Mouse (Mus musculus) midbrain, embryonic 11.5 days (tissue): Measurements from ENCODE around the gene Dgki. TPM values are rescaled to one million over a fixed set of nuclear protein-coding genes. Genes with fewer than 3 reads are reported as not detected.

ENCODE experiments used
- ATAC-seq: fragments of 200-750 bp; cut with Nextera tagmentation; 2 replicates; pipeline ENCODE4 v1.8.0; 2017; ENCODE audit warnings: moderate TSS enrichment, moderate library complexity; ENCODE audit not compliant: low FRiP score
- DNase-seq: peaks from one replicate; pipeline ENCODE4 v3.0.0; 2015; ENCODE audit warnings: low spot score; ENCODE audit errors: missing footprints
- H3K27ac ChIP-seq: fragments of 300-500 bp; sonication (generic); 2 replicates; pipeline ENCODE4 v1.5.1; 2014; ENCODE audit warnings: low read depth, low read length
- H3K27me3 ChIP-seq: fragments of 300-500 bp; sonication (generic); 2 replicates; pipeline ENCODE4 v1.6.1; 2014; ENCODE audit warnings: mild to moderate bottlenecking, low read length, moderate library complexity, mixed read lengths; ENCODE audit not compliant: control insufficient read depth, insufficient read depth
- H3K36me3 ChIP-seq: fragments of 300-500 bp; sonication (generic); 2 replicates; pipeline ENCODE4 v1.6.1; 2014; ENCODE audit warnings: mild to moderate bottlenecking, low read length, moderate library complexity, mixed read lengths; ENCODE audit not compliant: control insufficient read depth, insufficient read depth
- H3K4me1 ChIP-seq: fragments of 300-500 bp; sonication (generic); 2 replicates; pipeline ENCODE4 v1.6.1; 2014; ENCODE audit warnings: low read length; ENCODE audit not compliant: control insufficient read depth, insufficient read depth
- H3K4me2 ChIP-seq: fragments of 300-500 bp; sonication (generic); 2 replicates; pipeline ENCODE4 v1.6.1; 2014; ENCODE audit warnings: mild to moderate bottlenecking, moderate library complexity
- H3K4me3 ChIP-seq: fragments of 300-500 bp; sonication (generic); 2 replicates; pipeline ENCODE4 v1.5.1; 2014; ENCODE audit warnings: low read depth, low read length
- H3K9ac ChIP-seq: fragments of 300-500 bp; sonication (generic); 2 replicates; pipeline ENCODE4 v1.6.1; 2014; ENCODE audit warnings: low read length
- H3K9me3 ChIP-seq: fragments of 300-500 bp; sonication (generic); 2 replicates; pipeline ENCODE4 v1.6.1; 2016; ENCODE audit warnings: low read length; ENCODE audit not compliant: control insufficient read depth
- WGBS: fragments of 180-500 bp; shearing (Covaris S2); extraction: QIAGEN DNeasy Blood & Tissue Kit; methylation state at CpG from one replicate; pipeline ENCODE4 v1.1.7; 2014; 5-methylcytosine and 5-hydroxymethylcytosine counted together
- polyA plus RNA-seq: library from polyadenylated mRNA; unstranded; fragments of >200 nt; fragmentation: Nextera tagmentation; extraction: Ambion mirVana; gene quantifications from 2 replicates; pipeline ENCODE4 v1.2.1, GENCODE M21; 2014

Gene Dgki
- polyA plus RNA-seq, 1 experiment from 2014 or later = 2.1 TPM

DNA sequence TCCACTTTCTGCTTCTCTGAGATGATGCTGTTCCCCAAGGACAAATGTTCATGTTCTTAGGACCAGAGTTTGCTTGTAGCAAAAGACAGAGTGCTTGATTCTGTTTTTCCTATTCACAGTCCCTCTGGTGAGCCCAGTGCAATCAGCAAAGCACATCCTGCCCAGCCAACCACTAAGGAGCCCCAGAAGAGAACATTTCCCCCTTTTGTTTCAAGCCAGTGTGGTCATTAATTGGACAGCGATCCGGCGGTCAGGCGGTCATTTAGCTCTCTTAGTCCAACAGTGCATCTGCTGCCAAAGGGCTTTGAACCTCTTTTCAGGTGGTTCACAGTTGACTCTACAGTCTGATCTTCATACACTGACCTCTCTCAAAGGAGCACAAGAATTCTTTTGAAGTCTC, 10.6 kb upstream of the Dgki start:
- DNase-seq (peak; percentile 4), ATAC-seq (no peak)
- Histone ChIP-seq H3K9ac (no peak overlapping the region), H3K27ac (no peak overlapping the region), H3K4me3 (no peak overlapping the region), H3K36me3 (no peaks in the 10 kb centered on the region), H3K4me1 (no peaks in the 10 kb centered on the region), H3K27me3 (no peaks in the 10 kb centered on the region), H3K9me3 (no peaks in the 10 kb centered on the region), H3K4me2 (no peak overlapping the region)
- 99% methylated on average over 4 of the region's 4 CpGs for WGBS

DNA sequence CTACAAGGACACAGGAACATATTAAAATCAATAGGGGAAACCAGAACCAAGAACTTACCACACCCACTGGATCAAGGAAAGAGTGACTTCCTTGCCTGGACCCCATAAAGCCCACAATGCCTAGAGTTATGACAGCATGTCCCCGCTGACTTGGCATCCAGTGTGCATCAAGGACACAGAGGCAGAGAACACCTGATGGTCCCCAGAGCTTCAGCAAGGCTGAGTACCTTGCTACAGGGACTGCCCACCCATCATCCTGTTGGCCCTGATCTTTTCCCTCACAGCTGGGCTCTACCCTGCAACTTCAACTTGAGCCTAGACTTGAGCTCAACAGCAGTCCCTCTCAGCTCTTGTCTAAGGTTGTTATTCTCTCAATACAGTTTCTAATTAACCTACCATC, 6.6 kb upstream of the Dgki start:
- H3K4me1 ChIP-seq = no peaks in the 10 kb centered on the region
- no peaks in the 10 kb centered on the region for H3K36me3 ChIP-seq
- H3K9ac ChIP-seq = no peak overlapping the region
- peaks cover 3% of the 10 kb centered on the region for H3K27me3 ChIP-seq
- DNase-seq = peak; percentile 10
- no peak for ATAC-seq
- no peak overlapping the region for H3K4me3 ChIP-seq
- WGBS = 81% methylated on average over 1 of the region's 1 CpGs
- no peaks in the 10 kb centered on the region for H3K9me3 ChIP-seq
- no peak overlapping the region for H3K4me2 ChIP-seq
- no peak overlapping the region for H3K27ac ChIP-seq

DNA sequence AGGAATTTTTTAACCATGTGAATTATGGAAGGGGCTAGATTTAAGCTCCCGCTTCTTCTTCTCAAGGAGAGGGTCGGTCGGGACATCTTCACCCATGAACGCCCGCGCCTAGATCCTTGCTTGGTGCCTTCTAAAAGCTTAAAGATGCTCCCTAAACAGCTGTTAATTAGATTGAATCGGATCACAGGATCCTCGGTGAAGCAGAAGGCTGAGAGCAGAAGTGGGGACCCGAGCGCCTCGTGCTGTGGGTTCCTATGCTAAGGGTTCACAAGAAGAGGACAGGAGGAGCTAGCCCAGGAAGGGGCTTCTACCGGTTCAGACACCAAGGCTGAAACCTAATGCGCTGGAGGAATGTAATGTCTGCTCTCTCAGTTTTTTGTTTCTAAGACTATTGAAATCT, 508 bp upstream of the Dgki start:
- peaks cover 14% of the 10 kb centered on the region for H3K4me1 ChIP-seq
- H3K9ac ChIP-seq = peak overlapping the region; percentile 82
- no peak for DNase-seq
- peak overlapping the region; percentile 97 for H3K4me2 ChIP-seq
- H3K27me3 ChIP-seq = peaks cover 27% of the 10 kb centered on the region
- no peak overlapping the region for H3K27ac ChIP-seq
- H3K36me3 ChIP-seq = no peaks in the 10 kb centered on the region
- WGBS = 8% methylated on average over 13 of the region's 13 CpGs
- no peaks in the 10 kb centered on the region for H3K9me3 ChIP-seq
- no peak for ATAC-seq
- H3K4me3 ChIP-seq = peak overlapping the region; percentile 71

DNA sequence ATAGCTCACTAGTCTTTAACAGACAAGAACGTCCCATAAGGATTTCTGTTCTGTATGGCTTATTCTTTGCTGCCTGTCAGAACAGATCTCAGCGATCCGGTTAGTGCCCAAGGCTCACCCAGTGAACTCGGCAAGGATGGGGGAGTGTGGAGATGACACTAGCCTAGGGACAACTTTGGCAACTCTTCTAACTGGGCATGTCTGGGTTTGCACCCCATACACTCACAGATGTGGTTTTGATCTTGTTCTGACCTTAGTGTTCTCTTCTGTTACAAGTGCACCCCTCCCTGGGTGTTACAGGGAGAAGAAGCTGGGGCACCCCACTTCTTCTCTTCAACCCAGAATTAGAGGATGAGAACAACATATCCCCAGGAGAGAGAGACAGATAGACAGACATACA, 1.0 kb downstream of the Dgki start:
- peak overlapping the region; percentile 97 for H3K4me2 ChIP-seq
- H3K36me3 ChIP-seq = no peaks in the 10 kb centered on the region
- 34% methylated on average over 4 of the region's 4 CpGs for WGBS
- H3K9ac ChIP-seq = no peak overlapping the region
- peak overlapping the region; percentile 71 for H3K4me3 ChIP-seq
- peak; percentile 86 for DNase-seq
- H3K4me1 ChIP-seq = peaks cover 14% of the 10 kb centered on the region
- no peaks in the 10 kb centered on the region for H3K9me3 ChIP-seq
- H3K27ac ChIP-seq = no peak overlapping the region
- no peak for ATAC-seq
- H3K27me3 ChIP-seq = peaks cover 27% of the 10 kb centered on the region

DNA sequence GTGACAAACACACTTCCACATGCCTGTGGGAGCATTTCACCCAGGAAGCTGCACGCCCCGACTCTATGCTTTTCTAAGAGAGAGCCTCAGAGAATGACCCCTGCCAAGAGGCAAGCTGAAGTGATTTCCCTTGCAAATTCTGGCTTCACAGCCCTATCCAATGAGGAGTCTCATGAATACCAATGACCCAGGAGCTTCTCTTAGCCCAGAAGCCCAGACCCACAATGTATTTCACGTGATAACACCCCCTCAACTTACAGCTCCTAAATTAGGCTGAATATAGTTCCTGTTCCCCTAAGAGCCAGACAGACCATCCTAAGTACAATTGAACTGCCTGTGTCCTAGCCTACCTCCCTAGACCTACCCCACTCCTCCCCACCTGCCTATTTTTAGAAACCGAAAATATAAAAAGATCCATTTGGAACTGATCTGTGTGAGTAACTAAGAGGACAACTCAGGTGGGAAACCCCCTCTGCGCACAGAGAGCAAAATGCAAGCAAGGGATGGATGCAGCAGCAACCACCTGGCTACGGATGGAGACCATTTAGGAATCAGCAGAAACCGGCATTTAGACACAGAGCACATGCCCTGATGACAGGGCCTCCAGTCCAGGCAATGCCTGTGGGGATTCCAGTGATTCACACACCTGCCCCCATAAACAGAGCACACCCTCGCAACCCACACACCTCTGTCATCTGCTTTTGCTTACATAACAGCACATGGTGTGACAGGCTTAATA, 2.1 kb downstream of the Dgki start:
- Histone ChIP-seq H3K4me1 (peaks cover 14% of the 10 kb centered on the region), H3K36me3 (no peaks in the 10 kb centered on the region), H3K27ac (no peak overlapping the region), H3K4me2 (no peak overlapping the region), H3K9ac (no peak overlapping the region), H3K27me3 (peaks cover 27% of the 10 kb centered on the region), H3K4me3 (no peak overlapping the region), H3K9me3 (no peaks in the 10 kb centered on the region)
- peak; percentile 80 for DNase-seq
- WGBS = 43% methylated on average over 8 of the region's 8 CpGs
- ATAC-seq = peak; percentile 11; the same call in 1 of the 2 replicates

DNA sequence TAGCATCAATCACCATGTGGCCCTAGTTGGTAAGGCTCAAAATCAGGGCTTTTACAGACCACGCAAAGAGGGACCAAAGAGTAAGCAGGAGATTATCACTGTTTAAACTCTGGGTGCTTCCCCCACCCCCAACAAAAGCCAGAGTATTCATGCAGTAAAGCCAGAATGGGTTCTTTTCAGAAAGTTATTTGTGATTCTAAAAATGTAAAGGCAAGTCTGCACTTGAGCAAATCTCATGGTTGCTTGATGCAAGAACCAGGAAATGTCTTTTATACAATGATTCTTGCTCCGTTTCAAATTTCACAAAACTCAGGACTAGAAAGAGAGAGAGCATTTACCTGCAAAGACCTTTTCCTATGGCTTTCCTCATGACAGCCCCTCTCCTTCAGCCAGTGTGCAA, 7.9 kb downstream of the Dgki start:
- Histone ChIP-seq H3K27ac (no peak overlapping the region), H3K9ac (no peak overlapping the region), H3K9me3 (no peaks in the 10 kb centered on the region), H3K4me1 (no peaks in the 10 kb centered on the region; the same call in 1 of the 2 replicates), H3K36me3 (no peaks in the 10 kb centered on the region), H3K27me3 (no peaks in the 10 kb centered on the region), H3K4me3 (no peak overlapping the region), H3K4me2 (no peak overlapping the region)
- no peak for DNase-seq
- 70% methylated on average over 2 of the region's 2 CpGs for WGBS
- no peak for ATAC-seq

DNA sequence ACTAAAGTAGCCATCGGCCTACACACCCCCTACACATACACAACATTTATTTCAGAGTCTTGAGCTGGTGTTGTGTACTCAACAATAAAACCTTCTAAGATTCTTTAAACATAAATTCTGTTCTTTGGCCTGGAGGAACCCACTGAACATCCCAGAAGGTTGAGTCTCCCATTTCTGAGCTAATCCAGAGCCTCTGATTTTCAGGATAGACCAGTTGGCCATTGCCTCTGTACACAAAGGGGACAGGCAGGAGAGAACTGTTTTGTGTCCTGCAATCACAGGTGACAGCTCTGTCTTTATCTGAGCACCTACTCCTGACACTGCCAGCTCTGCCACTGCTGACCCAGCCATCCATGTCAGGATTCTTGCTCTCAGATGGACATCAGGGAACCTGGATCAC, 8.8 kb downstream of the Dgki start:
- Histone ChIP-seq H3K27me3 (no peaks in the 10 kb centered on the region), H3K4me1 (no peaks in the 10 kb centered on the region), H3K27ac (no peak overlapping the region), H3K36me3 (no peaks in the 10 kb centered on the region), H3K4me3 (no peak overlapping the region), H3K4me2 (no peak overlapping the region), H3K9ac (no peak overlapping the region), H3K9me3 (no peaks in the 10 kb centered on the region)
- no peak for ATAC-seq
- peak; percentile 77 for DNase-seq
- WGBS = 94% methylated on average over 1 of the region's 1 CpGs

DNA sequence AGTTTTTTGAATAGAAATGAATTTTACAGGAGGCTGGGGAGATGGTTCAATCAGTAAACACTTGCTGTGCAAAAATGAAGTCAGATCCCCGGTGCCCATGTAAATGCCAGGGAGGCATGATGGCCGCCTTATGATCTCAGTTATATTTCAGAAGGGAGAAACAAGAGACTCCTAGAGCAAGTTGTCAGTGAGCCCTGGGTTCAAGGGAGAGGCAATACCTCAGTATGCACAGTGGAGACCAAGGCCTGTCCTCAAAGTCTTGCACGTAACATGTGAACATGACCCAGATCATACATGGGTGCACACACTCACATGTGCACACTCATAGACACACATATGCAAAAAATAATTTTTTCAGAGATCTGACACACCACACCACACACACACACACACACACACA, 9.3 kb downstream of the Dgki start:
- WGBS = 90% methylated on average over 3 of the region's 3 CpGs
- Histone ChIP-seq H3K4me1 (no peaks in the 10 kb centered on the region), H3K27me3 (no peaks in the 10 kb centered on the region), H3K36me3 (no peaks in the 10 kb centered on the region), H3K27ac (no peak overlapping the region), H3K4me2 (no peak overlapping the region), H3K4me3 (no peak overlapping the region), H3K9me3 (no peaks in the 10 kb centered on the region), H3K9ac (no peak overlapping the region)
- ATAC-seq (no peak), DNase-seq (peak; percentile 64)

DNA sequence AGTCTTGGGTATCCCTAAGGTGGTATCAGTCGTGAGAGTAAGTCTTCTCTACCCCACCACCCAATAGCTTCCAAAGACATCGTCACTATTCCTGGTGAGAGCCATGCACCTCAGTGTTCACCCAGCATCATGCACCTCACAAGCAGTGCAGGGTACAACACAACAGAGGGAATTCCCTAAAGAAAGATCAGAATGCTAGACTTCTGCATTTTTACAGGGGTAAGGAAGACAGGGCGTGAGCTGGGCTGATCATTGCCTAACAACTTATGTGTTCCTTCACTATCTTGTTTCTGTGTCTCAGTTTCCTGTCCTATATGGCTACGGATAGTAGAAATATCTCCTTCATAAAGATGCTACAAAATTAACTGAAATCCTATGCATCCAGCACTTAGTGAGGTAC, 13.8 kb downstream of the Dgki start:
- Histone ChIP-seq H3K9me3 (no peaks in the 10 kb centered on the region), H3K4me1 (no peaks in the 10 kb centered on the region), H3K9ac (no peak overlapping the region), H3K27me3 (no peaks in the 10 kb centered on the region), H3K27ac (no peak overlapping the region), H3K4me2 (no peak overlapping the region), H3K4me3 (no peak overlapping the region), H3K36me3 (no peaks in the 10 kb centered on the region)
- WGBS = 90% methylated on average over 4 of the region's 4 CpGs
- DNase-seq (no peak), ATAC-seq (no peak)
